Mouse (Mus musculus) MEL (cell line): ENCODE measurements around the gene Tmem50a. TPM values are rescaled to one million over a fixed set of nuclear protein-coding genes. Genes with fewer than 3 reads are reported as not detected.

ENCODE experiments used
- DNase-seq: peaks from one replicate; pipeline ENCODE4 v3.0.0; 2011; ENCODE audit warnings: low read depth, low spot score
- H3K27ac ChIP-seq: 2 replicates; pipeline ENCODE4 v1.5.1; 2012; ENCODE audit warnings: low read depth, mild to moderate bottlenecking, control low read depth, low read length, moderate library complexity; ENCODE audit not compliant: control insufficient read depth
- H3K27me3 ChIP-seq, 2 experiments: fragments of 150-350 bp in 1 of 2; sonication (generic) in 1 of 2; 2 replicates each; pipeline ENCODE4 v1.6.1; 2012; ENCODE audit warnings: low read length in 2 of 2, mild to moderate bottlenecking in 2 of 2, improper control_type of control experiment in 1 of 2, moderate library complexity in 1 of 2; ENCODE audit not compliant: insufficient read depth in 2 of 2, control insufficient read depth in 1 of 2
- H3K36me3 ChIP-seq, 2 experiments: 2 replicates each; pipeline ENCODE4 v1.6.1; 2012 to 2014; ENCODE audit warnings: low read length in 2 of 2, improper control_type of control experiment in 1 of 2, inconsistent platforms in 1 of 2, mild to moderate bottlenecking in 1 of 2; ENCODE audit not compliant: insufficient read depth in 2 of 2, control insufficient read depth in 1 of 2
- H3K4me1 ChIP-seq, 2 experiments: fragments of 150-350 bp in 1 of 2; sonication (generic) in 1 of 2; 2 replicates each; pipeline ENCODE4 v1.6.1; 2012; ENCODE audit warnings: low read length in 2 of 2, improper control_type of control experiment in 1 of 2, mild to moderate bottlenecking in 1 of 2; ENCODE audit not compliant: insufficient read depth in 2 of 2, control insufficient read depth in 1 of 2
- H3K4me3 ChIP-seq, 2 experiments: fragments of 150-350 bp in 1 of 2; sonication (generic) in 1 of 2; 2 replicates each; pipeline ENCODE4 v1.5.1; 2012; ENCODE audit warnings: low read depth in 2 of 2, low read length in 2 of 2, mild to moderate bottlenecking in 2 of 2, moderate library complexity in 2 of 2, control low read depth in 1 of 2, improper control_type of control experiment in 1 of 2; ENCODE audit not compliant: control insufficient read depth in 1 of 2, insufficient read depth in 1 of 2
- H3K79me2 ChIP-seq: 2 replicates; pipeline ENCODE4 v1.6.1; 2012; ENCODE audit warnings: mild to moderate bottlenecking, low read length, moderate library complexity; ENCODE audit not compliant: control insufficient read depth, poor library complexity, insufficient read depth
- H3K9ac ChIP-seq: 2 replicates; pipeline ENCODE4 v1.6.1; 2012; ENCODE audit warnings: low read depth, mild to moderate bottlenecking, control low read depth, low read length, moderate library complexity; ENCODE audit not compliant: control insufficient read depth, poor library complexity, severe bottlenecking
- H3K9me3 ChIP-seq: fragments of 150-350 bp; sonication (generic); replicated peaks from 2 replicates; pipeline ENCODE4 v1.6.1; 2012; ENCODE audit warnings: mild to moderate bottlenecking, low read length, improper control_type of control experiment, moderate library complexity; ENCODE audit not compliant: insufficient read depth
- CHD1 ChIP-seq: IDR thresholded peaks from 2 replicates; pipeline ENCODE4 v1.6.1; 2012; ENCODE audit warnings: low read depth, mild to moderate bottlenecking, inconsistent platforms, low read length, improper control_type of control experiment
- CTCF ChIP-seq, 3 experiments: IDR thresholded peaks in 2 of 3; conservative IDR thresholded peaks in 1 of 3; 2 replicates each; pipeline ENCODE4 v1.5.1; 2011 to 2012; ENCODE audit warnings: low read length in 3 of 3, low read depth in 2 of 3, mild to moderate bottlenecking in 2 of 3, improper control_type of control experiment in 1 of 3, inconsistent platforms in 1 of 3, mixed read lengths in 1 of 3, moderate library complexity in 1 of 3; ENCODE audit not compliant: control insufficient read depth in 1 of 3, insufficient read depth in 1 of 3, poor library complexity in 1 of 3, severe bottlenecking in 1 of 3
- ETS1 ChIP-seq: IDR thresholded peaks from 2 replicates; pipeline ENCODE4 v1.6.1; 2012; ENCODE audit warnings: low read depth, mild to moderate bottlenecking, inconsistent platforms, low read length, improper control_type of control experiment, moderate library complexity
- GABPA ChIP-seq: IDR thresholded peaks from 2 replicates; pipeline ENCODE4 v1.6.1; 2012; ENCODE audit warnings: low read depth, mild to moderate bottlenecking, inconsistent platforms, low read length, improper control_type of control experiment, moderate library complexity
- GATA1 ChIP-seq: IDR thresholded peaks from 2 replicates; pipeline ENCODE4 v1.6.1; 2011; ENCODE audit warnings: low read depth, low read length, improper control_type of control experiment
- HCFC1 ChIP-seq: IDR thresholded peaks from 2 replicates; pipeline ENCODE4 v1.6.1; 2012; ENCODE audit warnings: low read depth, mild to moderate bottlenecking, inconsistent platforms, low read length, improper control_type of control experiment, moderate library complexity
- JUND ChIP-seq: IDR thresholded peaks from 2 replicates; pipeline ENCODE4 v1.6.1; 2011; ENCODE audit warnings: low read depth, mild to moderate bottlenecking, improper control_type of control experiment, low read length
- KAT2A ChIP-seq: conservative IDR thresholded peaks from 2 replicates; pipeline ENCODE4 v1.6.1; 2012; ENCODE audit warnings: low read depth, low read length, improper control_type of control experiment, inconsistent platforms
- MAZ ChIP-seq: IDR thresholded peaks from 2 replicates; pipeline ENCODE4 v1.6.1; 2012; ENCODE audit warnings: low read depth, mild to moderate bottlenecking, inconsistent platforms, low read length, improper control_type of control experiment
- NELFE ChIP-seq: IDR thresholded peaks from 2 replicates; pipeline ENCODE4 v1.6.1; 2011; ENCODE audit warnings: low read depth, low read length, improper control_type of control experiment
- POLR2AphosphoS2 ChIP-seq: IDR thresholded peaks from 2 replicates; pipeline ENCODE4 v1.6.1; 2011; ENCODE audit warnings: low read length, improper control_type of control experiment
- POLR2AphosphoS5 ChIP-seq: IDR thresholded peaks from 2 replicates; pipeline ENCODE4 v1.6.1; 2012; ENCODE audit warnings: low read depth, borderline replicate concordance, mild to moderate bottlenecking, inconsistent platforms, low read length, moderate library complexity, mixed read lengths
- SMC3 ChIP-seq: IDR thresholded peaks from 2 replicates; pipeline ENCODE4 v1.6.1; 2011; ENCODE audit warnings: low read depth, low read length, improper control_type of control experiment
- TAL1 ChIP-seq: IDR thresholded peaks from 2 replicates; pipeline ENCODE4 v1.6.1; 2012; ENCODE audit warnings: mild to moderate bottlenecking, inconsistent platforms, low read length, moderate library complexity, mixed read lengths
- TBP ChIP-seq: IDR thresholded peaks from 2 replicates; pipeline ENCODE4 v1.8.0; 2011; ENCODE audit warnings: low read depth, low read length, improper control_type of control experiment
- TCF12 ChIP-seq: IDR thresholded peaks from 2 replicates; pipeline ENCODE4 v1.6.1; 2014; ENCODE audit warnings: low read depth, mild to moderate bottlenecking, inconsistent platforms, low read length, improper control_type of control experiment, moderate library complexity
- UBTF ChIP-seq: IDR thresholded peaks from 2 replicates; pipeline ENCODE4 v1.6.1; 2012; ENCODE audit warnings: low read depth, mild to moderate bottlenecking, inconsistent platforms, low read length, improper control_type of control experiment, moderate library complexity, borderline replicate concordance; ENCODE audit not compliant: insufficient read depth
- USF2 ChIP-seq, 2 experiments: IDR thresholded peaks; 2 replicates each; pipeline ENCODE4 v1.6.1; 2011 to 2012; ENCODE audit warnings: improper control_type of control experiment in 2 of 2, low read length in 2 of 2, borderline replicate concordance in 1 of 2, inconsistent platforms in 1 of 2, low read depth in 1 of 2, mild to moderate bottlenecking in 1 of 2; ENCODE audit not compliant: insufficient read depth in 1 of 2
- ZC3H11A ChIP-seq: IDR thresholded peaks from 2 replicates; pipeline ENCODE4 v1.6.1; 2012; ENCODE audit warnings: low read depth, mild to moderate bottlenecking, inconsistent platforms, low read length, improper control_type of control experiment
- ZKSCAN1 ChIP-seq: IDR thresholded peaks from 2 replicates; pipeline ENCODE4 v1.6.1; 2012; ENCODE audit warnings: low read depth, mild to moderate bottlenecking, inconsistent platforms, low read length, improper control_type of control experiment, moderate library complexity
- ZMIZ1 ChIP-seq: IDR thresholded peaks from 2 replicates; pipeline ENCODE4 v1.6.1; 2012; ENCODE audit warnings: low read depth, mild to moderate bottlenecking, inconsistent platforms, low read length, improper control_type of control experiment, moderate library complexity
- polyA plus RNA-seq, 2 experiments: library from polyadenylated mRNA; stranded (reverse) in 1 of 2; unstranded in 1 of 2; fragments of >175 nt in 1 of 2; fragments of >200 nt in 1 of 2; gene quantifications; 2 replicates each; pipeline versions ENCODE4 v1.2.1 to v1.2.4; 2012; ENCODE audit warnings: low replicate concordance in 2 of 2, low read depth in 1 of 2; ENCODE audit not compliant: insufficient read length in 2 of 2, insufficient read depth in 1 of 2, missing spikeins in 1 of 2
- total RNA-seq: library from RNA; depleted of rRNA; stranded (reverse); fragments of 300-350 nt; gene quantifications from 2 replicates; pipeline ENCODE4 v1.2.3, GENCODE M21; 2012

The Tmem50a gene
- total and polyA plus RNA-seq, 3 experiments = 58.5 to 115 TPM; not detected in 1

DNA sequence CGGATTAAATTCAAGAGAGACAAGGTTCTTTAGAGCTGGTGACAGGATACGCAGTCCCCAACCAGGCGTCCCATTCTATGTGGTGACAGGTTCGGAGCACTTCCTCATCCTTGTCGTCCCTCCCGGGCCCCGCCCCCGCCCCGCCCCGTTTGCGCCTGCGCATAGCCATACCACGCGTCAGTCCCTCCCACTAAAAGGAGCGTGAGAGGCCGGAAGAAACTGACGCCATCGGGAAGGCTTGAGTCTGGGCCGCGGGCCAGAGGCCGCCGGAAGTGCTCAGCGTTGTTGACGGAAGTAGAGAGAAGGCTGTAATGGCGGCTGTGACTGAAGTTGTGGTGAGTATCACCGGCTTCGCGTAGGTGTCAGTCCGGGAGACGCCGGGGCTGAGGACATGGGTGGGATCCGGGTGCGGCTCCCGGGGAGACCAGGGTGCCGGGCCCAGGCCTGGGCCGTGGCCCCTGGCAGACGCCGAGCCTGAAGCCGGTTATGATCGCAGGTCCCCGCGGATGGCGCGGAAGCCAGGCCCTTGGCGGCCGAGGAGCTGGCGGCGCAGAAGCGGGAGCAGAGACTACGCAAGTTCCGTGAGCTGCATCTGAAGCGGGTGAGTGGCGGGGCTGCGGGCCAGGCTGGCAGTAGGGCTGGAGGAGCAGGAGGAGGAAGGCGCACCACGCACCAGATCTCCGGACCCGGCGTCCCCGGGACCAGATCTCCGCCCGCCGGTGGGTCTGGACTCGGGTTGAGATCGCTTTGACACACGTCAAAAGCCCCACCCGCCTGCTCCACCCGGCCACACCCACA is 16.1 kb upstream of the Tmem50a start, which contains the start of gene Syf2 (continued):
- TF ChIP-seq GATA1 (no peak), MAZ (peak; percentile 69; the same call in 1 of the 2 replicates), NELFE (peak; percentile 88)

DNA sequence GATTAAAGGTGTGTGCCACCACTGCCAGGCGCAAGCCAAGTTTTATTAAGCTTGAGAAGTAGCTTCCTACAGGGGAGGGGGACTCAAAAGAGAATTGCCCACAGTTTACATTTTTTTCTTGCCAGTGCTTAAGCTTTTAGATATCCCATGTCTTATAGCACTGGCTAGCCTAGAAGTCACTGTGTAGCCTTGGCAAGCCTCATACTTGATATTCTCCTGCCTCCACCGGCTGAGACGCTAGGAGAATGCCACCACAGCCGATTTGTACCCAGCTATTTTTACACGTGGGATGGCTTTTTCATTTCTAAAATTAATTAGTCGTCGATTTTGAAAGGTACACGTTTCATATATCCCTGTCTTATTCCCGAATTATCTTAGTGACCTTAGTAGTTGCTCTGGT is 15.4 kb upstream of the Tmem50a start:
- H3K4me3 ChIP-seq = peak overlapping the region; percentile 26 to 70
- peaks cover 23% of the 10 kb centered on the region for H3K79me2 ChIP-seq
- TF ChIP-seq GABPA = no peak
- no peak for TF ChIP-seq ZKSCAN1
- TF ChIP-seq TCF12 = no peak
- TF ChIP-seq CTCF (IDR thresholded peaks at IDR 0.05 in 2 of 3, conservative IDR thresholded peaks at IDR 0.05 in 1 of 3; ENCODE audit: control insufficient read depth in 1 of 3, insufficient read depth in 1 of 3, low read depth in 2 of 3, low read length in 3 of 3, poor library complexity in 1 of 3, severe bottlenecking in 1 of 3) = no peak
- TF ChIP-seq NELFE = no peak
- TF ChIP-seq CHD1 = no peak
- no peak for TF ChIP-seq KAT2A
- TF ChIP-seq GATA1 = no peak
- TF ChIP-seq UBTF = no peak
- no peak for TF ChIP-seq TBP
- no peak for TF ChIP-seq POLR2AphosphoS5
- no peak for TF ChIP-seq USF2 (IDR thresholded peaks at IDR 0.05; ENCODE audit: borderline replicate concordance in 1 of 2, insufficient read depth in 1 of 2, low read depth in 1 of 2, low read length in 2 of 2)
- TF ChIP-seq ZC3H11A = no peak
- no peak for TF ChIP-seq TAL1
- no peak for TF ChIP-seq SMC3
- no peak for TF ChIP-seq POLR2AphosphoS2
- no peak for TF ChIP-seq JUND
- no peak for TF ChIP-seq ETS1
- TF ChIP-seq HCFC1 = no peak
- no peak for TF ChIP-seq ZMIZ1
- peak; percentile 60 for DNase-seq
- no peaks in the 10 kb centered on the region for H3K9me3 ChIP-seq
- peaks cover 28 to 35% of the 10 kb centered on the region in 2 experiments for H3K36me3 ChIP-seq
- H3K4me1 ChIP-seq = peaks cover 3 to 6% of the 10 kb centered on the region in 2 experiments; a peak in 3 of 4 replicates
- H3K27me3 ChIP-seq = no peaks in the 10 kb centered on the region
- peak overlapping the region; percentile 77 for H3K9ac ChIP-seq
- H3K27ac ChIP-seq = peak overlapping the region; percentile 94
